Mouse (Mus musculus) intestine, embryonic 14.5 days (tissue): ENCODE data around the gene Man2a2. TPM values are rescaled to one million over a fixed set of nuclear protein-coding genes. Genes with fewer than 3 reads are reported as not detected.

Experiments
- ATAC-seq: fragments of 200-750 bp; cut with Nextera tagmentation; replicated peaks from 2 replicates; pipeline ENCODE4 v1.8.0; 2017; ENCODE audit warnings: low read depth, moderate number of reproducible peaks, moderate TSS enrichment, moderate library complexity; ENCODE audit not compliant: low FRiP score, low TSS enrichment
- DNase-seq: peaks from one replicate; pipeline ENCODE4 v3.0.0-alpha.2; 2018; ENCODE audit warnings: low spot score
- H3K27ac ChIP-seq: fragments of 300-500 bp; sonication (generic); 2 replicates; pipeline ENCODE4 v1.5.1; 2014; ENCODE audit warnings: low read depth, mild to moderate bottlenecking, control low read depth
- H3K27me3 ChIP-seq: fragments of 300-500 bp; sonication (generic); replicated peaks from 2 replicates; pipeline ENCODE4 v1.6.1; 2014; ENCODE audit warnings: low read length, control low read depth; ENCODE audit not compliant: control insufficient read depth, insufficient read depth
- H3K36me3 ChIP-seq: fragments of 300-500 bp; sonication (generic); 2 replicates; pipeline ENCODE4 v1.6.1; 2014; ENCODE audit warnings: low read length, control low read depth; ENCODE audit not compliant: control insufficient read depth, insufficient read depth
- H3K4me1 ChIP-seq: fragments of 300-500 bp; sonication (generic); replicated peaks from 2 replicates; pipeline ENCODE4 v1.6.1; 2014; ENCODE audit warnings: low read length, control low read depth, mixed read lengths; ENCODE audit not compliant: control insufficient read depth, insufficient read depth
- H3K4me2 ChIP-seq: fragments of 300-500 bp; sonication (generic); 2 replicates; pipeline ENCODE4 v1.6.1; 2014; ENCODE audit warnings: low read length
- H3K4me3 ChIP-seq: fragments of 300-500 bp; sonication (generic); 2 replicates; pipeline ENCODE4 v1.5.1; 2014; ENCODE audit warnings: low read depth, low read length, control low read depth, mixed read lengths
- H3K9ac ChIP-seq: fragments of 300-500 bp; sonication (generic); 2 replicates; pipeline ENCODE4 v1.6.1; 2014; ENCODE audit warnings: mild to moderate bottlenecking, low read length
- H3K9me3 ChIP-seq: fragments of 300-500 bp; sonication (generic); 2 replicates; pipeline ENCODE4 v1.6.1; 2016; ENCODE audit warnings: low read length, control low read depth; ENCODE audit not compliant: control insufficient read depth
- WGBS: fragments of 180-500 bp; shearing (Covaris S2); extraction: QIAGEN DNeasy Blood & Tissue Kit; methylation state at CpG from one replicate; pipeline ENCODE4 v1.1.7; 2014; 5-methylcytosine and 5-hydroxymethylcytosine counted together
- polyA plus RNA-seq: library from polyadenylated mRNA; unstranded; fragments of >200 nt; fragmentation: Nextera tagmentation; extraction: Ambion mirVana; gene quantifications from 2 replicates; pipeline ENCODE4 v1.2.1, GENCODE M21; 2014

Man2a2 gene
- 17.4 and 18.8 TPM in 2 replicates for polyA plus RNA-seq

DNA sequence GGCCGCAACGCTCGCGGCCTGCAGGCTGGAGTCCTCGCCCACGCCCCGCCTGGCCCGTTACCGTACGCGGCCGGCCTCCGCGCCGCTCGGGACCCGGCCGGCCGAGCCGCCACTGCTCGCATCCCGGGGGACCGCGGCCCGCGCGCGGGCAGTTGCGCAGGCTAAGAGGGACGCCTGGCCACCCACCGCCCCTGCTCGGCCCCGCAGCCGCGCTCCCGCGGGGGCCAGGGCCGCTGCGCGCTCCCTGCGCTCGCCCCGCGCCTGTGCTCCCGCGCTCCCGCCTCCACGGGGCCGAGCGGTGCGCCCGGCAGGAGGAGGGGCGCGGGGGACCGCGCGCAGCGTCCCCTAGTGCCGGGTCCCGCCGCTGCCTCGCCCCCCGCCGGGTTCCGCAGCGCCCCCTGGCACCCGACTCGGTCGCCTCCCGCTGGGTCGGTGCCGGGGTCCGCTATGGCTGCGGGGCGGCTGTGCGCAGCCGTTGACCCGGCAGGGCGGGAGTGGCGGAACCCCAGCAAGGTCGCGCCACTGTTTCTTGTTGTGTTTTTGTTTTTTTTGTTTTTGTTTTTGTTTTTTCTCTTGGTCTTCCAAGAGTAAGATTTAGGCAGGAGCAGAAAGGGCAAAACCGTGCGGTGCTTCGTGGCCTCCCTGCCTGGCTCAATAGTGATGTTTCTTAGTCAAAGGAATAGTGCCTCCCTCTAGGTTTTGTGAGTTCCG lies at the start of gene Man2a2:
TSS of gene Man2a2 (minus strand) at position 335 of the 711 bp plus-strand sequence.
- peaks cover 12% of the 10 kb centered on the region for H3K4me1 ChIP-seq
- ATAC-seq (peak; percentile 66), DNase-seq (peak; percentile 80)
- peak within 1 kb of the TSS; percentile 89 for H3K4me3 ChIP-seq
- WGBS = under 1% methylated on average over 65 of the region's 86 CpGs
- no peaks in the 10 kb centered on the region for H3K9me3 ChIP-seq
- H3K27ac ChIP-seq = peak within 1 kb of the TSS; percentile 80
- no peaks in the 10 kb centered on the region for H3K27me3 ChIP-seq
- H3K4me2 ChIP-seq = peak within 1 kb of the TSS; percentile 71
- H3K9ac ChIP-seq = peak within 1 kb of the TSS; percentile 80
- peaks cover 24% of the 10 kb centered on the region for H3K36me3 ChIP-seq

DNA sequence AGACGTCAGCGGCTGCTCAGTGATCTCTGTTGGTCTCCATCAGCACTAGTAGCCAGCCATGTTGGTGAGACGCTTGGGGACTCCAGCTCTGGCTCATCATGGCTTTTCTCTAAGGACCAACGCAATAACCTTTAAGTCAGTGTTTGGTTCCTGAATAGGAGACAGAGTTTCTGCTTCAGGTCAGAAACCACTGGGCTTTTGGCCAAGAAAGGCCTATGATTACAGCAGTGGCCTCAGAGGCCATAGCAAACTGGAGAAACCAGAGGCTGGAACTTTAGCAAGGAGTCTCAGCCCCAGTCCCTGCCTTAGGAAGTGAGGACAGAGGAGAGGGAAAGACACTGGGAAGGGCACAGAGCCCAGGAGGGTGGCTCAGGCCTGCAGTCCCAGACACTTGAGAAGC lies 49.4 kb upstream of the Man2a2 start:
- DNase-seq = no peak
- H3K27me3 ChIP-seq = no peaks in the 10 kb centered on the region

GRCm38 (mm10) chr7:80419278-80419677 lies 48.1 kb upstream of the Man2a2 start:
- 48% methylated on average over 3 of the region's 3 CpGs for WGBS
- ATAC-seq = no peak

More for the DNA sequence above, 49.4 kb upstream of the Man2a2 start:
- no peaks in the 10 kb centered on the region for H3K9me3 ChIP-seq
- no peak overlapping the region for H3K4me2 ChIP-seq
- ATAC-seq = no peak
- WGBS = 87% methylated on average over 4 of the region's 4 CpGs
- no peak overlapping the region for H3K9ac ChIP-seq
- H3K4me3 ChIP-seq = no peak overlapping the region
- no peak overlapping the region for H3K27ac ChIP-seq
- H3K36me3 ChIP-seq = no peaks in the 10 kb centered on the region
- H3K4me1 ChIP-seq = peaks cover 5% of the 10 kb centered on the region

DNA sequence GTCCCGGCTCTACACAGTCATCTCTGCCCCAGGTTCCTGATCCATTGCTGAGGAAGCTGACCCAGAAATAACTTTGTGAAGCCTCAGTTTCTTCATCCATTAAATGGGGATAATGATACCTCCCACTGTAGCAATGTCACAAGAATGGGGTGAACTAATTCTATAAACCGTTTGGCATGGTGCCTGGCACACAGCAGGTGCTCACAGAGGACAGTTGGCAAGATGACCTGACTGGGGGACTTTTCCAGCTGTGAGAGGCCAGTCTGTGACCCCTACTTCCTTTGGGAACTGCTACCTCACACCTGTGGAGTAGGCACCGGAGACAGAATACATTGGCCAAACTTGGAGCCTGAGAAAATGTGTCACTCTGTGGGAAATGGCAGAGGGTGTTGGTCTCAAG lies 46.9 kb upstream of the Man2a2 start:
- no peaks in the 10 kb centered on the region for H3K27me3 ChIP-seq
- no peak overlapping the region for H3K4me3 ChIP-seq
- WGBS = 85% methylated on average over 3 of the region's 3 CpGs
- ATAC-seq = no peak
- no peak for DNase-seq
- H3K4me1 ChIP-seq = peaks cover 5% of the 10 kb centered on the region
- H3K9me3 ChIP-seq = no peaks in the 10 kb centered on the region
- H3K27ac ChIP-seq = no peak overlapping the region
- H3K9ac ChIP-seq = no peak overlapping the region
- no peaks in the 10 kb centered on the region for H3K36me3 ChIP-seq
- no peak overlapping the region for H3K4me2 ChIP-seq

More at GRCm38 (mm10) chr7:80419278-80419677, 48.1 kb upstream of the Man2a2 start:
- no peaks in the 10 kb centered on the region for H3K36me3 ChIP-seq
- no peaks in the 10 kb centered on the region for H3K9me3 ChIP-seq
- H3K4me3 ChIP-seq = no peak overlapping the region
- H3K9ac ChIP-seq = no peak overlapping the region
- peaks cover 5% of the 10 kb centered on the region for H3K4me1 ChIP-seq
- H3K27ac ChIP-seq = no peak overlapping the region
- H3K4me2 ChIP-seq = no peak overlapping the region
- no peaks in the 10 kb centered on the region for H3K27me3 ChIP-seq
- DNase-seq = no peak

GRCm38 (mm10) chr7:80417601-80418000 lies 46.4 kb upstream of the Man2a2 start:
- Histone ChIP-seq H3K27me3 (no peaks in the 10 kb centered on the region), H3K4me3 (no peak overlapping the region), H3K4me2 (no peak overlapping the region), H3K9me3 (no peaks in the 10 kb centered on the region), H3K36me3 (no peaks in the 10 kb centered on the region), H3K27ac (no peak overlapping the region), H3K9ac (no peak overlapping the region), H3K4me1 (peaks cover under 1% of the 10 kb centered on the region; the same call in 1 of the 2 replicates)
- DNase-seq = no peak
- no peak for ATAC-seq

- no peaks in the 10 kb centered on the region for H3K36me3 ChIP-seq
- H3K27me3 ChIP-seq = no peaks in the 10 kb centered on the region
- H3K9ac ChIP-seq = no peak overlapping the region
- H3K9me3 ChIP-seq = no peaks in the 10 kb centered on the region
- WGBS = 84% methylated on average over 7 of the region's 7 CpGs
- H3K27ac ChIP-seq = no peak overlapping the region
- ATAC-seq (no peak), DNase-seq (no peak)
- no peak overlapping the region for H3K4me2 ChIP-seq
- H3K4me3 ChIP-seq = no peak overlapping the region
- no peaks in the 10 kb centered on the region for H3K4me1 ChIP-seq
These were observed 45.8 kb upstream of the Man2a2 start for GRCm38 (mm10) chr7:80416969-80417368.

DNA sequence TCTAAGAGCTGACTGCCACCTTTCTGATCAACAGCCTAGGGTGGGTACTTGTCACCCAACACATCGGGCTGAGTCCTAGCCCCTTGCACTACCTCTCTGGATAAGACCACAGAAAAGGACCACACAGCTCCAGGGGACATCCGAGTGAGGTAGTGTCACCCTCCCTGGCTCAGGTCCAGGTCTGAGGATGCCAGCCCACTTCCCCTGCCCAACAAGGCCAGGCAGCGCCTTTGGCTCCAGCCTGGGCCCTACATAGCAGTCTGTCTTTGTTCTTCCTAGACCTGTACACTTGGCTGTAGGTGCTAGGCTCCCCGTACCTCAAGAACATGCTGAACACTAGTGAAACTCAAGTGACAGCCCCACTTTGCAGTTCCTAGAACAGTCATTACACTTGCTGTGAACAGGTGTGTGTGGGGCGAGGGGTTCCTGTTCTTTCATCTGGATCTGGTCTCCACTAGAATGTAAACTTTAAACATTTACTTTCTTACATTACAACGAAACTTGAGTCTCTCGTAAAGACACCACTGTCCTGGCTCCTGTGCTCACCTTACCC lies 43.2 kb upstream of the Man2a2 start:
- Histone ChIP-seq H3K36me3 (no peaks in the 10 kb centered on the region), H3K4me3 (no peak overlapping the region), H3K4me1 (no peaks in the 10 kb centered on the region), H3K9ac (no peak overlapping the region), H3K9me3 (no peaks in the 10 kb centered on the region), H3K27ac (no peak overlapping the region), H3K4me2 (no peak overlapping the region), H3K27me3 (no peaks in the 10 kb centered on the region)
- ATAC-seq (no peak), DNase-seq (no peak)
- 68% methylated on average over 7 of the region's 7 CpGs for WGBS

- H3K9ac ChIP-seq = no peak overlapping the region
- H3K4me3 ChIP-seq = no peak overlapping the region
- DNase-seq (no peak), ATAC-seq (no peak)
- no peaks in the 10 kb centered on the region for H3K4me1 ChIP-seq
- no peaks in the 10 kb centered on the region for H3K36me3 ChIP-seq
- no peak overlapping the region for H3K27ac ChIP-seq
- no peaks in the 10 kb centered on the region for H3K27me3 ChIP-seq
- H3K9me3 ChIP-seq = no peaks in the 10 kb centered on the region
- no peak overlapping the region for H3K4me2 ChIP-seq
- WGBS = 83% methylated on average over 9 of the region's 9 CpGs
These were observed 42.5 kb upstream of the Man2a2 start for GRCm38 (mm10) chr7:80413512-80414302.
